Mouse (Mus musculus) intestine, postnatal 0 days (tissue): ENCODE data around the gene Lpo. TPM values are rescaled to one million over a fixed set of nuclear protein-coding genes. Genes with fewer than 3 reads are reported as not detected.

Experiments used
- ATAC-seq: fragments of 200-750 bp; cut with Nextera tagmentation; 2 replicates; pipeline ENCODE4 v1.8.0; 2017; ENCODE audit warnings: mild to moderate bottlenecking, moderate TSS enrichment, moderate library complexity
- H3K27ac ChIP-seq: fragments of 300-500 bp; sonication (generic); 2 replicates; pipeline ENCODE4 v1.5.1; 2014; ENCODE audit warnings: mild to moderate bottlenecking, low read depth, low read length, moderate library complexity
- H3K27me3 ChIP-seq: fragments of 300-500 bp; sonication (generic); replicated peaks from 2 replicates; pipeline ENCODE4 v1.6.1; 2014; ENCODE audit warnings: low read length, mixed read lengths; ENCODE audit not compliant: control insufficient read depth, insufficient read depth
- H3K36me3 ChIP-seq: fragments of 300-500 bp; sonication (generic); 2 replicates; pipeline ENCODE4 v1.6.1; 2014; ENCODE audit warnings: mild to moderate bottlenecking, moderate library complexity; ENCODE audit not compliant: control insufficient read depth, insufficient read depth
- H3K4me1 ChIP-seq: fragments of 300-500 bp; sonication (generic); replicated peaks from 2 replicates; pipeline ENCODE4 v1.6.1; 2014; ENCODE audit warnings: antibody characterized with exemption, low read length, mixed read lengths; ENCODE audit not compliant: control insufficient read depth, insufficient read depth
- H3K4me2 ChIP-seq: fragments of 300-500 bp; sonication (generic); replicated peaks from 2 replicates; pipeline ENCODE4 v1.6.1; 2014; ENCODE audit warnings: low read depth, mild to moderate bottlenecking, moderate library complexity
- H3K4me3 ChIP-seq: fragments of 300-500 bp; sonication (generic); 2 replicates; pipeline ENCODE4 v1.5.1; 2014; ENCODE audit warnings: low read depth, low read length
- H3K9ac ChIP-seq: fragments of 300-500 bp; sonication (generic); 2 replicates; pipeline ENCODE4 v1.6.1; 2014; ENCODE audit warnings: mild to moderate bottlenecking, low read depth, low read length
- H3K9me3 ChIP-seq: fragments of 300-500 bp; sonication (generic); 2 replicates; pipeline ENCODE4 v1.6.1; 2016; ENCODE audit warnings: mixed run types; ENCODE audit not compliant: control insufficient read depth
- CTCF ChIP-seq: sonication (generic); IDR thresholded peaks from 2 replicates; pipeline ENCODE4 v1.5.1; 2016; ENCODE audit warnings: low read depth, mild to moderate bottlenecking, control low read depth, antibody characterized with exemption, moderate library complexity
- WGBS: fragments of 180-500 bp; shearing (Covaris S2); extraction: QIAGEN DNeasy Blood & Tissue Kit; methylation state at CpG from one replicate; pipeline ENCODE4 v1.1.7; 2014; 5-methylcytosine and 5-hydroxymethylcytosine counted together
- polyA plus RNA-seq: library from polyadenylated mRNA; unstranded; fragments of >200 nt; fragmentation: Nextera tagmentation; extraction: Ambion mirVana; gene quantifications from 2 replicates; pipeline ENCODE4 v1.2.1, GENCODE M21; 2015

Gene Lpo
- polyA plus RNA-seq, 1 experiment from 2014 or later, result 0.22 TPM

DNA sequence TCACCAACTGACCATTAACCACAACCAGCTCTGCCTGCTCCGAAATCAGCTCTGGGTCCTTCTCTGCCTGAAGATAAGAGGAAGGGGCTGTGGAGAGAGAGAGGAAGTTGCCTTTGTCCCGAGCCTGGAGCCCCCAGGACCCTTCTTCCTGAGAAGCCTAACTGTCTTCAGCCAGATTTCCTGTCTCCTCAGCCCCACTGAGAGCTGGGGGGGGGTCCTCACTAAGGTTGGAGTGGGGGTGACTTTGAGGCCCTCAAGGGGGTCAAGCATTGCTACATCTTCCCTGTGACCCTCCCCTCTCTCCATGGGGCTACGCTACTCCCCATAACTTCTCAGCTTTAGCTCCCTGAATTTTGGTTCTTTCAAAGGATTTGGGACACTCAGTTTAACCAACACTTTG is 34.6 kb downstream of the Lpo start, which contains the start of gene Mpo:
Mpo (plus strand) TSS at position 122 of the 400 bp plus-strand sequence.
- Histone ChIP-seq H3K4me1 (no peaks in the 10 kb centered on the region), H3K4me2 (no peak within 1 kb of the TSS), H3K36me3 (no peaks in the 10 kb centered on the region), H3K27me3 (no peaks in the 10 kb centered on the region), H3K9me3 (no peaks in the 10 kb centered on the region), H3K27ac (no peak within 1 kb of the TSS), H3K4me3 (no peak within 1 kb of the TSS), H3K9ac (no peak within 1 kb of the TSS)
- TF ChIP-seq CTCF, result no peak
- ATAC-seq, result no peak
- WGBS, result 62% methylated on average over 3 of the region's 3 CpGs

DNA sequence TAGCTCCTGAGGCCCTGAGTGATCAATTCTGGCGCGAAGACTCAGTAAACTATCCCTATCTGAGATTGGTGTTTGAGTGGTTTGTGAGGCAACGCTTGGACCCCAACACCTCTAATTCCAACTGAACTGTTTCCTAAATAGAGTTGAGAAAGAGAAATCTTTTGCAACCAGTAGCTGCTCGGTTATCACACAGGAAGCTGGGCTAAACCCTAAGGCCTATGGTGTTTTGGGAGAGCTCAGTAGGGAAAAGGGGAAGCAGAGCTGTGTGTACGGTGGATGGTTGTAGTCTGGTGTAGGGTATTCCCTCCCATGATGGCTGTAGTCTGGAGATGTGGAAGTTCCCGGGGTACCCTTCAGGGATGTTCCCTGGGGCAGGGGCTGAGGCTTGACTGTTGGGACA is 38.0 kb downstream of the Lpo start:
- ATAC-seq, result no peak
- Histone ChIP-seq H3K27me3 (no peaks in the 10 kb centered on the region), H3K4me3 (no peak overlapping the region), H3K4me1 (no peaks in the 10 kb centered on the region), H3K4me2 (no peak overlapping the region), H3K9ac (no peak overlapping the region), H3K9me3 (no peaks in the 10 kb centered on the region), H3K27ac (no peak overlapping the region), H3K36me3 (no peaks in the 10 kb centered on the region)
- 88% methylated on average over 6 of the region's 6 CpGs for WGBS
- no peak for TF ChIP-seq CTCF

DNA sequence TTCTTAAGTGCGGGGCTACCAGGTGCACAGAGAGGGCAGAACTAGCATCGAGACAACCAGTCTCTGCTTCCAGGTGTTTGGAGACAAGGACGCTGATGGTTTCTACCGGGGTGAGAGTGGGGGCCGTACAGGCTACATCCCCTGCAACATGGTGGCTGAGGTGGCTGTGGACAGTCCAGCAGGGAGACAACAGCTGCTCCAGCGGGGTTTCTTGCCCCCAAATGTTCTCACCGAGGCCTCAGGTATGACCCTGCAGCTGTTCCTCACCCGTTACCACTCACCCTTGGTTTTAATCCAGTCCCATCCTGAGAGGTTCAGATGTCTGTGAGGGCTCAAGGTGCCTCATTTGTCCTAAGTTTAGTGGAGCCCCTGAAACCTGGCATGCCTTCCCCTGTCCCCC is 48.0 kb downstream of the Lpo start:
- TF ChIP-seq CTCF, result no peak
- ATAC-seq, result no peak
- Histone ChIP-seq H3K9ac (no peak overlapping the region), H3K9me3 (no peaks in the 10 kb centered on the region), H3K27me3 (no peaks in the 10 kb centered on the region; the same call in 1 of the 2 replicates), H3K4me2 (no peak overlapping the region), H3K27ac (no peak overlapping the region), H3K36me3 (no peaks in the 10 kb centered on the region), H3K4me3 (no peak overlapping the region), H3K4me1 (peaks cover 4% of the 10 kb centered on the region; the same call in 1 of the 2 replicates)
- 84% methylated on average over 8 of the region's 8 CpGs for WGBS

DNA sequence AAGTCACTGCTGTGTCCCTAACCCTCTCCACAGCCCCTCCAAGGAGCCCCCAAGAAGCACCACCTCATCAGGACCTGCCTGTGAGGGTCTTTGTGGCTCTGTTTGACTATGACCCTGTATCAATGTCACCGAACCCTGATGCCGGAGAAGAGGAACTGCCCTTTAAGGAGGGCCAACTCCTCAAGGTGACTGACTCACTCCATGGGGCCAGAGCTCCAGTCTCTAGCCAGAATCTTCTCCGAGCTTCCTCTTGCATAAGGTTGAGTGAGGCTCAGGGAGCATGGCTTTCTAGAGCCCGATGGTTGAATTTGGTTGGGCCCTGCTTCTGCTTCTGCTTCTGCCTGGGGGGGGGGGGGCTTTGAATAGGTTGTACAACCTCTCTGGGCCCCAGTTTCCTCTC is 48.7 kb downstream of the Lpo start:
- Histone ChIP-seq H3K9me3 (no peaks in the 10 kb centered on the region), H3K4me2 (no peak overlapping the region), H3K36me3 (no peaks in the 10 kb centered on the region), H3K4me3 (no peak overlapping the region), H3K27me3 (no peaks in the 10 kb centered on the region; the same call in 1 of the 2 replicates), H3K27ac (no peak overlapping the region), H3K9ac (no peak overlapping the region), H3K4me1 (peaks cover 4% of the 10 kb centered on the region; the same call in 1 of the 2 replicates)
- 82% methylated on average over 4 of the region's 4 CpGs for WGBS
- no peak for ATAC-seq
- no peak for TF ChIP-seq CTCF

DNA sequence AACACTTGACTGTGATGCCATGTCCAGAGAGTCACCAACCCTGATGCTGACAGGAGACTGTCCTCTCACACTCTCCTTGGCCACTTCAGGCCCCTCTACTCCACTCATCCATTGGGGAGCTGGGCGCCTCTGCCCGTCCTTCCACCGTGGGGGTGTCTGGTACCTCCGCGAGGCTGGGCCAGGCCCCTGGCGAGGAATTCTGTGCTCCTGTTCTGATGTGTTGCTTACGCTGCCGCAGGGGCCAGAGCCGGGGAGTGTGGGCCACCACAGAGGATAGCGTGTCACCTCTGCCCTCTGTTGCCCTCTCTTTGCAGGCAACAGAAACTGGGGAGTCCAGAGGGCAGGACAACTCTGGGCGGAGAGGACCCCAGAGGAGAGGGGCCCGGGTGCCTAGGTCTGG is 49.2 kb downstream of the Lpo start:
- H3K27me3 ChIP-seq, result no peaks in the 10 kb centered on the region; the same call in 1 of the 2 replicates
- no peaks in the 10 kb centered on the region for H3K36me3 ChIP-seq
- ATAC-seq, result no peak
- TF ChIP-seq CTCF, result no peak
- peak overlapping the region; percentile 71 for H3K4me2 ChIP-seq
- H3K4me1 ChIP-seq, result peaks cover 4% of the 10 kb centered on the region; the same call in 1 of the 2 replicates
- 36% methylated on average over 12 of the region's 12 CpGs for WGBS
- H3K27ac ChIP-seq, result no peak overlapping the region
- H3K9me3 ChIP-seq, result no peaks in the 10 kb centered on the region
- H3K9ac ChIP-seq, result no peak overlapping the region
- H3K4me3 ChIP-seq, result peak overlapping the region; percentile 35

DNA sequence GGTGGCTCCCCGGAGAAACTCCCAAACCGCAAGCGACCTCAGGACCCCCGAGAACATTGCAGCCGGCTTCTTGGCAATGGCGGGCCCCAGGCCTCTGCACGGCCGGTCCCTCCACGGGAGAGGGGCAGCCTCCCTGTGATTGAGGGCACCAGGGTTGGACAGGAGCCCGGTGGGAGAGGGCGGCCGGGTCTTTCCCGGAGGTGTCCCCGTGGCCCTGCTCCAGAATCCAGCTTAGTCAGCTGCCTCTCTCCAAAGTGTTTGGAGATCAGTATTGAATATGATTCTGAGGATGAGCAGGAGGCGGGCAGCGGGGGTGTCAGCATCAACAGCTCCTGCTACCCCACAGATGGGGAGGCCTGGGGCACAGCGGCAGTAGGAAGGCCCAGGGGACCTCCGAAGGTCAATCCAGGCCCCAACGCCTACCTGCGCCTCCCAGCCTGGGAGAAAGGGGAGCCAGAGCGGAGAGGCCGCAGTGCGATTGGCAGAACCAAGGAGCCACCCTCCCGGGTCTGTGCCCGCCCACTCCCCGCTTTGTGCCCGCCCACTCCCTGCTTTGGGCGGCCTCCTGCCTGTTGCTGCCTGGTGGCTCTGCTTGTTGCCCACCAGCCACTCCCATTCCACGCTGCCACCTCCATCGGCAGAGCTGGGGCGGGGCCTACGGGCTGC is 49.9 kb downstream of the Lpo start:
- peak; percentile 71 for ATAC-seq
- Histone ChIP-seq H3K9ac (peak overlapping the region; percentile 55; the same call in 1 of the 2 replicates), H3K4me3 (peak overlapping the region; percentile 35), H3K36me3 (no peaks in the 10 kb centered on the region), H3K4me1 (peaks cover 4% of the 10 kb centered on the region; the same call in 1 of the 2 replicates), H3K9me3 (no peaks in the 10 kb centered on the region), H3K27me3 (no peaks in the 10 kb centered on the region; the same call in 1 of the 2 replicates), H3K4me2 (peak overlapping the region; percentile 71), H3K27ac (no peak overlapping the region)
- WGBS, result 10% methylated on average over 31 of the region's 32 CpGs
- TF ChIP-seq CTCF, result no peak
